Mouse (Mus musculus): Measurements from ENCODE around the gene Zfp750.

Zfp750 gene

GRCm38 (mm10) chr11:121519131-121519530 lies at the start of gene Zfp750:
TSS of gene Zfp750 (minus strand) at chr11:121519333.
- DNase-seq (ENCODE audit: low read depth) = no peak

GRCm38 (mm10) chr11:121564265-121564664 lies 45.1 kb upstream of the Zfp750 start:
- DNase-seq (ENCODE audit: low read depth) = no peak

GRCm38 (mm10) chr11:121563312-121563711 lies 44.2 kb upstream of the Zfp750 start:
- DNase-seq (ENCODE audit: low read depth) = no peak

GRCm38 (mm10) chr11:121560294-121560663 lies 41.1 kb upstream of the Zfp750 start:
- DNase-seq (ENCODE audit: low read depth) = peak; percentile 59

- peak; percentile 84 for DNase-seq (ENCODE audit: low read depth)
Measured at GRCm38 (mm10) chr11:121559527-121560293, 40.6 kb upstream of the Zfp750 start.

GRCm38 (mm10) chr11:121558522-121558921 lies 39.4 kb upstream of the Zfp750 start:
- peak; percentile 22 for DNase-seq (ENCODE audit: low read depth)

GRCm38 (mm10) chr11:121557946-121558345 lies 38.8 kb upstream of the Zfp750 start:
- DNase-seq (ENCODE audit: low read depth) = peak; percentile 44

- DNase-seq (ENCODE audit: low read depth) = no peak
Measured at GRCm38 (mm10) chr11:121556727-121557126, 37.6 kb upstream of the Zfp750 start.

- no peak for DNase-seq (ENCODE audit: low read depth)
Measured at GRCm38 (mm10) chr11:121553458-121553857, 34.3 kb upstream of the Zfp750 start.

- DNase-seq (ENCODE audit: low read depth) = peak; percentile 24
Measured at GRCm38 (mm10) chr11:121552846-121553457, 33.8 kb upstream of the Zfp750 start.

- peak; percentile 32 for DNase-seq (ENCODE audit: low read depth)
Measured at GRCm38 (mm10) chr11:121552167-121552566, 33.0 kb upstream of the Zfp750 start.

- peak; percentile 63 for DNase-seq (ENCODE audit: low read depth)
Measured at GRCm38 (mm10) chr11:121551206-121551799, 32.2 kb upstream of the Zfp750 start.

GRCm38 (mm10) chr11:121549843-121550647 lies 30.9 kb upstream of the Zfp750 start:
- DNase-seq (ENCODE audit: low read depth) = no peak

- DNase-seq (ENCODE audit: low read depth) = no peak
Measured at GRCm38 (mm10) chr11:121548996-121549842, 30.1 kb upstream of the Zfp750 start.

- no peak for DNase-seq (ENCODE audit: low read depth)
Measured at GRCm38 (mm10) chr11:121547925-121548324, 28.8 kb upstream of the Zfp750 start.

GRCm38 (mm10) chr11:121547234-121547633 lies 28.1 kb upstream of the Zfp750 start:
- no peak for DNase-seq (ENCODE audit: low read depth)

GRCm38 (mm10) chr11:121545398-121546034 lies 26.4 kb upstream of the Zfp750 start:
- peak; percentile 24 for DNase-seq (ENCODE audit: low read depth)

- DNase-seq (ENCODE audit: low read depth) = peak; percentile 39
Measured at GRCm38 (mm10) chr11:121544755-121545397, 25.7 kb upstream of the Zfp750 start.

- peak; percentile 33 for DNase-seq (ENCODE audit: low read depth)
Measured at GRCm38 (mm10) chr11:121543922-121544321, 24.8 kb upstream of the Zfp750 start.

GRCm38 (mm10) chr11:121543287-121543856 lies 24.2 kb upstream of the Zfp750 start:
- DNase-seq (ENCODE audit: low read depth) = no peak

All from induced T-regulatory cell, adult 2 months (primary cell).